Mouse (Mus musculus) megakaryocyte, embryonic 14.5 days (primary cell): Measurements from ENCODE around the gene Eif4e2.

Experiments
- FLI1 ChIP-seq: IDR thresholded peaks from 2 replicates; pipeline ENCODE4 v1.6.1; 2012; ENCODE audit warnings: low read length, inconsistent platforms, mixed read lengths
- GATA1 ChIP-seq: IDR thresholded peaks from 3 replicates; pipeline ENCODE4 v1.6.1; 2012; ENCODE audit warnings: mixed read lengths, low read length, inconsistent platforms, borderline replicate concordance

DNA sequence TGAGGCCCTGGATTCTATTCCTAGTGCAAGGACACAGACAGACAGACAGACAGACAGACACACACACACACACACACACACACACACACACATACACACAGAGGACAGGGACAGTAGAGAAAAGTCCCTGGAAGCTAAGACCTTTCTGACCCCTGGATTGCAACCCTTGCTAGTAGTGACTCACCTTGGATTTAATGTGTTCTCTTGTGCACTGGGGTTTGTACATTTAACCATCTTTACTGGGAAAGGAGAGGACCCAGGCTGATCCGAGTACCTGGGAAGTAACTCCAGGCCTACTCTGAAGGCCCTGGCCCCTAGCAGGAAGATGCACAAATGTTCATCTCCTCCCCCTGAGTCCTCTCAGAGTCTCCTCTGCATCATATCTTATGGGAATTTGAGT, 57.9 kb downstream of the Eif4e2 start:
- TF ChIP-seq GATA1, result no peak
- TF ChIP-seq FLI1, result no peak
